Mouse (Mus musculus): ENCODE data around the gene Map3k7. TPM values are rescaled to one million over a fixed set of nuclear protein-coding genes. Genes with fewer than 3 reads are reported as not detected.

Map3k7 gene
- polyA plus RNA-seq, 2 experiments: 42.1 to 56.4 TPM

GRCm38 (mm10) chr4:31993386-31993785 is 29.5 kb downstream of the Map3k7 start:
- ATAC-seq (ENCODE audit: low FRiP score, low read depth) (no peak), DNase-seq (ENCODE audit: low spot score) (no peak)
- Histone ChIP-seq H3K9ac (ENCODE audit: low read depth, low read length, severe bottlenecking) (no peak overlapping the region), H3K4me2 (replicated peaks; ENCODE audit: low read depth, low read length, severe bottlenecking) (no peak overlapping the region), H3K4me3 (replicated peaks; ENCODE audit: low read length) (no peak overlapping the region), H3K36me3 (ENCODE audit: control insufficient read depth, insufficient read depth, low read length) (peaks cover 74% of the 10 kb centered on the region), H3K4me1 (ENCODE audit: control insufficient read depth, insufficient read depth, low read length) (no peaks in the 10 kb centered on the region), H3K9me3 (ENCODE audit: control insufficient read depth, low read length) (no peaks in the 10 kb centered on the region), H3K27me3 (ENCODE audit: control insufficient read depth, insufficient read depth, low read length) (no peaks in the 10 kb centered on the region), H3K27ac (replicated peaks; ENCODE audit: low read depth, low read length) (no peak overlapping the region)
- TF ChIP-seq POLR2A (IDR thresholded peaks at IDR 0.05; ENCODE audit: borderline replicate concordance, extremely low read depth, insufficient read depth, insufficient read length): no peak
- 78% methylated on average over 2 of the region's 2 CpGs for WGBS

GRCm38 (mm10) chr4:31993865-31994264 is 30.0 kb downstream of the Map3k7 start:
- peaks cover 69% of the 10 kb centered on the region for H3K36me3 ChIP-seq (ENCODE audit: control insufficient read depth, insufficient read depth, low read length)
- DNase-seq (ENCODE audit: low spot score) (no peak), ATAC-seq (ENCODE audit: low FRiP score, low read depth) (no peak)
- H3K4me2 ChIP-seq (replicated peaks; ENCODE audit: low read depth, low read length, severe bottlenecking): no peak overlapping the region
- no peaks in the 10 kb centered on the region for H3K9me3 ChIP-seq (ENCODE audit: control insufficient read depth, low read length)
- no peak overlapping the region for H3K9ac ChIP-seq (ENCODE audit: low read depth, low read length, severe bottlenecking)
- H3K27me3 ChIP-seq (ENCODE audit: control insufficient read depth, insufficient read depth, low read length): no peaks in the 10 kb centered on the region
- no peaks in the 10 kb centered on the region for H3K4me1 ChIP-seq (ENCODE audit: control insufficient read depth, insufficient read depth, low read length)
- H3K4me3 ChIP-seq (replicated peaks; ENCODE audit: low read length): no peak overlapping the region
- 52% methylated on average over 1 of the region's 1 CpGs for WGBS
- H3K27ac ChIP-seq (replicated peaks; ENCODE audit: low read depth, low read length): no peak overlapping the region
- TF ChIP-seq POLR2A (IDR thresholded peaks at IDR 0.05; ENCODE audit: borderline replicate concordance, extremely low read depth, insufficient read depth, insufficient read length): no peak

GRCm38 (mm10) chr4:32001498-32001897 is 37.6 kb downstream of the Map3k7 start:
- DNase-seq (ENCODE audit: low spot score) (no peak), ATAC-seq (ENCODE audit: low FRiP score, low read depth) (no peak)
- 78% methylated on average over 3 of the region's 3 CpGs for WGBS
- TF ChIP-seq POLR2A (IDR thresholded peaks at IDR 0.05; ENCODE audit: borderline replicate concordance, extremely low read depth, insufficient read depth, insufficient read length): no peak
- Histone ChIP-seq H3K4me2 (replicated peaks; ENCODE audit: low read depth, low read length, severe bottlenecking) (no peak overlapping the region), H3K9ac (ENCODE audit: low read depth, low read length, severe bottlenecking) (no peak overlapping the region), H3K4me1 (ENCODE audit: control insufficient read depth, insufficient read depth, low read length) (no peaks in the 10 kb centered on the region), H3K36me3 (ENCODE audit: control insufficient read depth, insufficient read depth, low read length) (peaks cover 51% of the 10 kb centered on the region), H3K27ac (replicated peaks; ENCODE audit: low read depth, low read length) (no peak overlapping the region), H3K4me3 (replicated peaks; ENCODE audit: low read length) (no peak overlapping the region), H3K9me3 (ENCODE audit: control insufficient read depth, low read length) (no peaks in the 10 kb centered on the region), H3K27me3 (ENCODE audit: control insufficient read depth, insufficient read depth, low read length) (no peaks in the 10 kb centered on the region)

GRCm38 (mm10) chr4:32004773-32005591 is 41.1 kb downstream of the Map3k7 start:
- Histone ChIP-seq H3K4me1 (ENCODE audit: control insufficient read depth, insufficient read depth, low read length) (no peaks in the 10 kb centered on the region), H3K4me3 (replicated peaks; ENCODE audit: low read length) (no peak overlapping the region), H3K4me2 (replicated peaks; ENCODE audit: low read depth, low read length, severe bottlenecking) (no peak overlapping the region), H3K27me3 (ENCODE audit: control insufficient read depth, insufficient read depth, low read length) (no peaks in the 10 kb centered on the region), H3K9me3 (ENCODE audit: control insufficient read depth, low read length) (no peaks in the 10 kb centered on the region), H3K27ac (replicated peaks; ENCODE audit: low read depth, low read length) (no peak overlapping the region), H3K9ac (ENCODE audit: low read depth, low read length, severe bottlenecking) (no peak overlapping the region), H3K36me3 (ENCODE audit: control insufficient read depth, insufficient read depth, low read length) (peaks cover 37% of the 10 kb centered on the region)
- 93% methylated on average over 6 of the region's 6 CpGs for WGBS
- DNase-seq (ENCODE audit: low spot score) (no peak), ATAC-seq (ENCODE audit: low FRiP score, low read depth) (no peak)
- no peak for TF ChIP-seq POLR2A (IDR thresholded peaks at IDR 0.05; ENCODE audit: borderline replicate concordance, extremely low read depth, insufficient read depth, insufficient read length)

- Histone ChIP-seq H3K36me3 (ENCODE audit: control insufficient read depth, insufficient read depth, low read length) (peaks cover 45% of the 10 kb centered on the region), H3K4me2 (replicated peaks; ENCODE audit: low read depth, low read length, severe bottlenecking) (no peak overlapping the region), H3K9ac (ENCODE audit: low read depth, low read length, severe bottlenecking) (no peak overlapping the region), H3K4me1 (ENCODE audit: control insufficient read depth, insufficient read depth, low read length) (no peaks in the 10 kb centered on the region), H3K27ac (replicated peaks; ENCODE audit: low read depth, low read length) (no peak overlapping the region), H3K9me3 (ENCODE audit: control insufficient read depth, low read length) (no peaks in the 10 kb centered on the region), H3K4me3 (replicated peaks; ENCODE audit: low read length) (no peak overlapping the region), H3K27me3 (ENCODE audit: control insufficient read depth, insufficient read depth, low read length) (no peaks in the 10 kb centered on the region)
- ATAC-seq (ENCODE audit: low FRiP score, low read depth) (no peak), DNase-seq (ENCODE audit: low spot score) (no peak)
- 74% methylated on average over 3 of the region's 3 CpGs for WGBS
- TF ChIP-seq POLR2A (IDR thresholded peaks at IDR 0.05; ENCODE audit: borderline replicate concordance, extremely low read depth, insufficient read depth, insufficient read length): no peak
Measured at GRCm38 (mm10) chr4:32007174-32007573, 43.3 kb downstream of the Map3k7 start.

Measured in limb, embryonic 14.5 days (tissue).